Mouse (Mus musculus) cerebellum, adult 2 months (tissue): ENCODE measurements around the gene Atg9b. TPM values are rescaled to one million over a fixed set of nuclear protein-coding genes. Genes with fewer than 3 reads are reported as not detected.

Source experiments
- DNase-seq, 2 experiments: peaks; one replicate each; pipeline ENCODE4 v3.0.0; 2021
- H3K27ac ChIP-seq: fragments of 200-500 bp; 2 replicates; pipeline ENCODE4 v1.5.1; 2012; ENCODE audit warnings: low read length, control low read depth, inconsistent platforms; ENCODE audit not compliant: insufficient read depth
- H3K27me3 ChIP-seq: fragments of 200-500 bp; 2 replicates; pipeline ENCODE4 v1.6.1; 2012; ENCODE audit warnings: inconsistent platforms, mild to moderate bottlenecking, low read length, moderate library complexity; ENCODE audit not compliant: control insufficient read depth, insufficient read depth
- H3K4me1 ChIP-seq: fragments of 200-500 bp; 2 replicates; pipeline ENCODE4 v1.6.1; 2011; ENCODE audit warnings: low read length; ENCODE audit not compliant: control insufficient read depth, insufficient read depth
- H3K4me3 ChIP-seq: fragments of 200-500 bp; replicated peaks from 2 replicates; pipeline ENCODE3; 2011; ENCODE audit warnings: mild to moderate bottlenecking, low read depth, low read length, control low read depth; ENCODE audit not compliant: insufficient read depth
- CTCF ChIP-seq: fragments of 200-500 bp; IDR thresholded peaks from 2 replicates; pipeline ENCODE4 v1.5.1; 2011; ENCODE audit warnings: low read depth, mild to moderate bottlenecking, control low read depth, low read length, moderate library complexity, borderline replicate concordance; ENCODE audit not compliant: insufficient read depth
- POLR2A ChIP-seq: fragments of 200-500 bp; IDR thresholded peaks from 2 replicates; pipeline ENCODE4 v1.6.1; 2011; ENCODE audit warnings: low read length, control low read depth, borderline replicate concordance; ENCODE audit not compliant: insufficient read depth
- WGBS: fragments of 180-500 bp; shearing (Covaris S2); methylation state at CpG from one replicate; pipeline ENCODE4 v1.1.7; 2018; 5-methylcytosine and 5-hydroxymethylcytosine counted together
- polyA plus RNA-seq: library from polyadenylated mRNA; depleted of rRNA; stranded (reverse); fragments of >200 nt; gene quantifications from 2 replicates; pipeline ENCODE4 v1.2.3, GENCODE M21; 2012

Atg9b gene
- polyA plus RNA-seq, 1 experiment, result 4.1 TPM

- no peak for TF ChIP-seq POLR2A
- no peak for TF ChIP-seq CTCF
- Histone ChIP-seq H3K4me3 (peak overlapping the region; percentile 64), H3K27me3 (no peaks in the 10 kb centered on the region), H3K27ac (no peak overlapping the region), H3K4me1 (peaks cover 16% of the 10 kb centered on the region)
- 37% methylated on average over 15 of the region's 15 CpGs for WGBS
- peak in 1 of 2 experiments; percentile 52 for DNase-seq
Observed at GRCm38 (mm10) chr5:24350531-24351250, 41.3 kb downstream of the Atg9b start.

- Histone ChIP-seq H3K4me1 (peaks cover 17% of the 10 kb centered on the region), H3K27me3 (no peaks in the 10 kb centered on the region), H3K4me3 (peak overlapping the region; percentile 7), H3K27ac (no peak overlapping the region)
- no peak for DNase-seq
- 45% methylated on average over 3 of the region's 3 CpGs for WGBS
- TF ChIP-seq CTCF (no peak), POLR2A (no peak)
Observed at GRCm38 (mm10) chr5:24350073-24350472, 41.9 kb downstream of the Atg9b start.

GRCm38 (mm10) chr5:24348546-24348945 lies 43.4 kb downstream of the Atg9b start:
- WGBS, result 2% methylated on average over 30 of the region's 30 CpGs
- peak; percentile 38 to 48 for DNase-seq
- Histone ChIP-seq H3K4me3 (peak overlapping the region; percentile 78), H3K27ac (0 out of 2 replicates have a peak overlapping the region, but pooled peaks have one; percentile 7), H3K27me3 (no peaks in the 10 kb centered on the region), H3K4me1 (peaks cover 25% of the 10 kb centered on the region)
- TF ChIP-seq CTCF (no peak), POLR2A (no peak)

GRCm38 (mm10) chr5:24348128-24348527 lies 43.8 kb downstream of the Atg9b start:
- H3K27ac ChIP-seq, result no peak overlapping the region
- no peak for TF ChIP-seq CTCF
- peak; percentile 47; the same call in 1 of the 2 replicates for TF ChIP-seq POLR2A
- peak overlapping the region; percentile 78 for H3K4me3 ChIP-seq
- peak; percentile 77 for DNase-seq
- peaks cover 25% of the 10 kb centered on the region for H3K4me1 ChIP-seq
- no peaks in the 10 kb centered on the region for H3K27me3 ChIP-seq
- 2% methylated on average over 41 of the region's 41 CpGs for WGBS

- DNase-seq, result no peak
- Histone ChIP-seq H3K27ac (no peak overlapping the region), H3K27me3 (no peaks in the 10 kb centered on the region), H3K4me1 (peaks cover 25% of the 10 kb centered on the region), H3K4me3 (no peak overlapping the region)
- TF ChIP-seq CTCF (no peak), POLR2A (no peak)
- WGBS, result 86% methylated on average over 7 of the region's 7 CpGs
Observed at GRCm38 (mm10) chr5:24347186-24347875, 44.6 kb downstream of the Atg9b start.

GRCm38 (mm10) chr5:24346313-24346712 lies 45.6 kb downstream of the Atg9b start:
- Histone ChIP-seq H3K4me1 (peaks cover 25% of the 10 kb centered on the region), H3K4me3 (no peak overlapping the region), H3K27me3 (no peaks in the 10 kb centered on the region), H3K27ac (no peak overlapping the region)
- WGBS, result 93% methylated on average over 7 of the region's 7 CpGs
- TF ChIP-seq CTCF, result no peak
- TF ChIP-seq POLR2A, result no peak
- DNase-seq, result no peak

- WGBS, result 21% methylated on average over 12 of the region's 12 CpGs
- TF ChIP-seq CTCF, result no peak
- TF ChIP-seq POLR2A, result no peak
- Histone ChIP-seq H3K4me3 (no peak overlapping the region), H3K27me3 (no peaks in the 10 kb centered on the region), H3K4me1 (peaks cover 14% of the 10 kb centered on the region), H3K27ac (no peak overlapping the region)
- no peak for DNase-seq
Observed at GRCm38 (mm10) chr5:24344477-24345051, 47.4 kb downstream of the Atg9b start.

- Histone ChIP-seq H3K27ac (no peak overlapping the region), H3K4me1 (peaks cover 14% of the 10 kb centered on the region), H3K4me3 (no peak overlapping the region), H3K27me3 (no peaks in the 10 kb centered on the region)
- WGBS, result 39% methylated on average over 2 of the region's 2 CpGs
- no peak for DNase-seq
- TF ChIP-seq CTCF (no peak), POLR2A (no peak)
Observed at GRCm38 (mm10) chr5:24343977-24344436, 47.9 kb downstream of the Atg9b start.
